Mouse (Mus musculus): Measurements from ENCODE around the gene Ncor2. TPM values are rescaled to one million over a fixed set of nuclear protein-coding genes. Genes with fewer than 3 reads are reported as not detected.

Ncor2 gene
- total and polyA plus RNA-seq, 2 experiments: 7.1 to 15.0 TPM

GRCm38 (mm10) chr5:125049481-125049880 is 129.5 kb downstream of the Ncor2 start:
- Histone ChIP-seq H3K79me2 (ENCODE audit: control insufficient read depth, insufficient read depth, low read length) (0 out of 2 replicates have a peak, but pooled peaks cover 10% of the 10 kb centered on the region), H3K27me3 (ENCODE audit: control insufficient read depth, insufficient read depth, low read length) (no peaks in the 10 kb centered on the region), H3K4me1 (ENCODE audit: control insufficient read depth, insufficient read depth, low read length) (peaks cover 10% of the 10 kb centered on the region), H3K4me3 (ENCODE audit: insufficient read depth, low read depth, low read length) (no peak overlapping the region), H3K36me3 (ENCODE audit: control insufficient read depth, insufficient read depth, low read length) (peaks cover 5% of the 10 kb centered on the region), H3K9ac (ENCODE audit: low read depth, low read length) (no peak overlapping the region), H3K27ac (replicated peaks; ENCODE audit: insufficient read depth, low read depth, low read length) (no peak overlapping the region)
- 92% methylated on average over 4 of the region's 4 CpGs for WGBS
- TF ChIP-seq CTCF (IDR thresholded peaks at IDR 0.05; ENCODE audit: low read depth, low read length) (no peak), POLR2A (IDR thresholded peaks at IDR 0.05; ENCODE audit: extremely low read depth, insufficient read depth, low read length) (no peak)
- DNase-seq (ENCODE audit: extremely low read depth, low read depth, low spot score): no peak

- 75% methylated on average over 5 of the region's 5 CpGs for WGBS
These were observed 132.6 kb downstream of the Ncor2 start for GRCm38 (mm10) chr5:125046436-125046835.

GRCm38 (mm10) chr5:125045202-125045601 is 133.8 kb downstream of the Ncor2 start:
- Histone ChIP-seq H3K4me3 (ENCODE audit: insufficient read depth, low read depth, low read length) (no peak overlapping the region), H3K9ac (ENCODE audit: low read depth, low read length) (no peak overlapping the region), H3K27me3 (ENCODE audit: control insufficient read depth, insufficient read depth, low read length) (no peaks in the 10 kb centered on the region), H3K27ac (replicated peaks; ENCODE audit: insufficient read depth, low read depth, low read length) (no peak overlapping the region), H3K36me3 (ENCODE audit: control insufficient read depth, insufficient read depth, low read length) (peaks cover 5% of the 10 kb centered on the region), H3K79me2 (ENCODE audit: control insufficient read depth, insufficient read depth, low read length) (no peaks in the 10 kb centered on the region; the same call in 1 of the 2 replicates), H3K4me1 (ENCODE audit: control insufficient read depth, insufficient read depth, low read length) (no peaks in the 10 kb centered on the region; the same call in 1 of the 2 replicates)
- WGBS: 88% methylated on average over 5 of the region's 5 CpGs
- DNase-seq (ENCODE audit: extremely low read depth, low read depth, low spot score): no peak
- no peak for TF ChIP-seq POLR2A (IDR thresholded peaks at IDR 0.05; ENCODE audit: extremely low read depth, insufficient read depth, low read length)

More at GRCm38 (mm10) chr5:125046436-125046835, 132.6 kb downstream of the Ncor2 start:
- TF ChIP-seq POLR2A (IDR thresholded peaks at IDR 0.05; ENCODE audit: extremely low read depth, insufficient read depth, low read length) (no peak), CTCF (IDR thresholded peaks at IDR 0.05; ENCODE audit: low read depth, low read length) (no peak)
- H3K79me2 ChIP-seq (ENCODE audit: control insufficient read depth, insufficient read depth, low read length): no peaks in the 10 kb centered on the region; the same call in 1 of the 2 replicates
- no peaks in the 10 kb centered on the region for H3K4me1 ChIP-seq (ENCODE audit: control insufficient read depth, insufficient read depth, low read length)
- H3K27ac ChIP-seq (replicated peaks; ENCODE audit: insufficient read depth, low read depth, low read length): no peak overlapping the region
- no peaks in the 10 kb centered on the region for H3K27me3 ChIP-seq (ENCODE audit: control insufficient read depth, insufficient read depth, low read length)
- H3K9ac ChIP-seq (ENCODE audit: low read depth, low read length): no peak overlapping the region
- no peak for DNase-seq (ENCODE audit: extremely low read depth, low read depth, low spot score)
- H3K36me3 ChIP-seq (ENCODE audit: control insufficient read depth, insufficient read depth, low read length): peaks cover 5% of the 10 kb centered on the region
- no peak overlapping the region for H3K4me3 ChIP-seq (ENCODE audit: insufficient read depth, low read depth, low read length)

GRCm38 (mm10) chr5:125043448-125043847 is 135.6 kb downstream of the Ncor2 start:
- 96% methylated on average over 6 of the region's 6 CpGs for WGBS
- no peaks in the 10 kb centered on the region; the same call in 1 of the 2 replicates for H3K79me2 ChIP-seq (ENCODE audit: control insufficient read depth, insufficient read depth, low read length)
- no peaks in the 10 kb centered on the region for H3K27me3 ChIP-seq (ENCODE audit: control insufficient read depth, insufficient read depth, low read length)
- no peak for TF ChIP-seq POLR2A (IDR thresholded peaks at IDR 0.05; ENCODE audit: extremely low read depth, insufficient read depth, low read length)
- no peak for TF ChIP-seq CTCF (IDR thresholded peaks at IDR 0.05; ENCODE audit: low read depth, low read length)
- no peak for DNase-seq (ENCODE audit: extremely low read depth, low read depth, low spot score)
- peaks cover 5% of the 10 kb centered on the region for H3K36me3 ChIP-seq (ENCODE audit: control insufficient read depth, insufficient read depth, low read length)
- no peak overlapping the region for H3K4me3 ChIP-seq (ENCODE audit: insufficient read depth, low read depth, low read length)
- H3K4me1 ChIP-seq (ENCODE audit: control insufficient read depth, insufficient read depth, low read length): no peaks in the 10 kb centered on the region; the same call in 1 of the 2 replicates
- H3K27ac ChIP-seq (replicated peaks; ENCODE audit: insufficient read depth, low read depth, low read length): no peak overlapping the region
- H3K9ac ChIP-seq (ENCODE audit: low read depth, low read length): no peak overlapping the region

- Histone ChIP-seq H3K4me1 (ENCODE audit: control insufficient read depth, insufficient read depth, low read length) (no peaks in the 10 kb centered on the region; the same call in 1 of the 2 replicates), H3K4me3 (ENCODE audit: insufficient read depth, low read depth, low read length) (no peak overlapping the region), H3K9ac (ENCODE audit: low read depth, low read length) (no peak overlapping the region), H3K79me2 (ENCODE audit: control insufficient read depth, insufficient read depth, low read length) (no peaks in the 10 kb centered on the region; the same call in 1 of the 2 replicates), H3K36me3 (ENCODE audit: control insufficient read depth, insufficient read depth, low read length) (peaks cover 3% of the 10 kb centered on the region; the same call in 1 of the 2 replicates), H3K27me3 (ENCODE audit: control insufficient read depth, insufficient read depth, low read length) (no peaks in the 10 kb centered on the region), H3K27ac (replicated peaks; ENCODE audit: insufficient read depth, low read depth, low read length) (no peak overlapping the region)
- 97% methylated on average over 9 of the region's 9 CpGs for WGBS
- DNase-seq (ENCODE audit: extremely low read depth, low read depth, low spot score): no peak
- TF ChIP-seq CTCF (IDR thresholded peaks at IDR 0.05; ENCODE audit: low read depth, low read length) (no peak), POLR2A (IDR thresholded peaks at IDR 0.05; ENCODE audit: extremely low read depth, insufficient read depth, low read length) (no peak)
These were observed 137.4 kb downstream of the Ncor2 start for GRCm38 (mm10) chr5:125041578-125041977.

GRCm38 (mm10) chr5:125040128-125040584 is 138.9 kb downstream of the Ncor2 start:
- H3K27ac ChIP-seq (replicated peaks; ENCODE audit: insufficient read depth, low read depth, low read length): no peak overlapping the region
- no peak overlapping the region for H3K4me3 ChIP-seq (ENCODE audit: insufficient read depth, low read depth, low read length)
- H3K36me3 ChIP-seq (ENCODE audit: control insufficient read depth, insufficient read depth, low read length): peaks cover 3% of the 10 kb centered on the region; the same call in 1 of the 2 replicates
- no peaks in the 10 kb centered on the region; the same call in 1 of the 2 replicates for H3K79me2 ChIP-seq (ENCODE audit: control insufficient read depth, insufficient read depth, low read length)
- H3K27me3 ChIP-seq (ENCODE audit: control insufficient read depth, insufficient read depth, low read length): no peaks in the 10 kb centered on the region
- no peak overlapping the region for H3K9ac ChIP-seq (ENCODE audit: low read depth, low read length)
- 34% methylated on average over 5 of the region's 5 CpGs for WGBS
- no peaks in the 10 kb centered on the region; the same call in 1 of the 2 replicates for H3K4me1 ChIP-seq (ENCODE audit: control insufficient read depth, insufficient read depth, low read length)
- TF ChIP-seq POLR2A (IDR thresholded peaks at IDR 0.05; ENCODE audit: extremely low read depth, insufficient read depth, low read length) (no peak), CTCF (IDR thresholded peaks at IDR 0.05; ENCODE audit: low read depth, low read length) (no peak)
- peak; percentile 72 for DNase-seq (ENCODE audit: extremely low read depth, low read depth, low spot score)
